ENCODE assay signal across 20 mouse cellular contexts in genomic region chr3:97730131-97730530, GRCm38 (mm10). TPM values are rescaled to one million over a fixed set of nuclear protein-coding genes. Genes with fewer than 3 reads are reported as not detected.
DNase-seq lines count a peak whose midpoint lies in the region; ATAC-seq and TF ChIP-seq lines count a peak whose summit lies in the region.
"Had no signal": no experiment of that assay in that cellular context is flagged by ENCODE, and none has a peak within 500 bp of the region (broad histone marks: within the 10 kb centered on the region; RNA-seq: fewer than 3 reads in every experiment).

No protein-coding gene starts in this region.

- DNase-seq in adrenal gland, adult (ENCODE audit: inconsistent age in 2 of 2, low spot score in 1 of 2) = peak; percentile 58 to 80
- DNase-seq in adrenal gland, postnatal 4 days (ENCODE audit: low spot score in 2 of 2) = no peak
- peak; percentile 14 to 35 for DNase-seq in heart, postnatal 14 days
- no peak for DNase-seq in heart, embryonic 10.5 days (ENCODE audit: low spot score)
- peak; percentile 24 for DNase-seq in adrenal gland, adult 8-10 months
- DNase-seq in gastrocnemius, postnatal 10 days = peak; percentile 62
- no peak for DNase-seq in right cerebral cortex, postnatal 14 days
- DNase-seq: cerebellum, adult 2 months; embryo, embryonic 11 days; lung, postnatal 14 days; right cerebral cortex, adult 18-20 months had no signal

- no peak overlapping the region for H3K4me2 ChIP-seq in intestine, postnatal 0 days (replicated peaks; ENCODE audit: low read depth)
- H3K4me2 ChIP-seq: heart, embryonic 15.5 days; kidney, embryonic 15.5 days; midbrain, embryonic 11.5 days had no signal

- ATAC-seq in intestine, postnatal 0 days = no peak
- ATAC-seq: hindbrain, embryonic 16.5 days had no signal

- no peaks in the 10 kb centered on the region for H3K27me3 ChIP-seq in heart, embryonic 10.5 days (ENCODE audit: insufficient read depth, poor library complexity, severe bottlenecking)
- H3K27me3 ChIP-seq in intestine, postnatal 0 days (replicated peaks; ENCODE audit: control insufficient read depth, insufficient read depth, low read length) = no peaks in the 10 kb centered on the region
- H3K27me3 ChIP-seq: heart, embryonic 15.5 days; kidney, embryonic 15.5 days had no signal

- 0 out of 2 replicates have a peak, but pooled peaks cover 4% of the 10 kb centered on the region for H3K4me1 ChIP-seq in heart, embryonic 10.5 days
- H3K4me1 ChIP-seq in intestine, postnatal 0 days (replicated peaks; ENCODE audit: control insufficient read depth, insufficient read depth, low read length) = no peaks in the 10 kb centered on the region
- H3K4me1 ChIP-seq: heart, embryonic 15.5 days; kidney, embryonic 15.5 days had no signal

- WGBS in heart, embryonic 10.5 days = 76% methylated on average over 3 of the region's 3 CpGs
- WGBS in intestine, postnatal 0 days = 73% methylated on average over 3 of the region's 3 CpGs

- TF ChIP-seq CTCF in intestine, postnatal 0 days (IDR thresholded peaks at IDR 0.05; ENCODE audit: low read depth) = no peak

- no peaks in the 10 kb centered on the region for H3K9me3 ChIP-seq in heart, embryonic 10.5 days
- H3K9me3 ChIP-seq in intestine, postnatal 0 days (ENCODE audit: control insufficient read depth) = no peaks in the 10 kb centered on the region
- H3K9me3 ChIP-seq: heart, embryonic 15.5 days; kidney, embryonic 15.5 days had no signal

- intact Hi-C loops in heart, postnatal 14 days (cut with DNase I) = no loop called here

- no peak overlapping the region for H3K27ac ChIP-seq in heart, embryonic 10.5 days
- H3K27ac ChIP-seq in intestine, postnatal 0 days (ENCODE audit: low read depth, low read length) = no peak overlapping the region
- H3K27ac ChIP-seq: heart, embryonic 15.5 days; kidney, embryonic 15.5 days; liver, embryonic 14.5 days had no signal

- H3K36me3 ChIP-seq in heart, embryonic 10.5 days = peaks cover 34% of the 10 kb centered on the region
- no peaks in the 10 kb centered on the region for H3K36me3 ChIP-seq in intestine, postnatal 0 days (ENCODE audit: control insufficient read depth, insufficient read depth)
- H3K36me3 ChIP-seq: kidney, embryonic 15.5 days had no signal

- H3K9ac ChIP-seq in intestine, postnatal 0 days (ENCODE audit: low read depth, low read length) = no peak overlapping the region
- H3K9ac ChIP-seq: heart, embryonic 15.5 days; kidney, embryonic 15.5 days; liver, embryonic 14.5 days had no signal

- no peak overlapping the region for H3K4me3 ChIP-seq in heart, embryonic 10.5 days
- H3K4me3 ChIP-seq in intestine, postnatal 0 days (ENCODE audit: low read depth, low read length) = no peak overlapping the region
- H3K4me3 ChIP-seq: erythroblast, embryonic 14.5 days; heart, embryonic 15.5 days; kidney, embryonic 15.5 days had no signal

RNA-seq across cellular contexts. Expression of gene Gm17651, which starts 55.6 kb away (rescaled TPM):
- not detected for total RNA-seq in adrenal gland, postnatal 4 days (2021)
- total RNA-seq in heart, postnatal 14 days (2021) = not detected
- polyA plus RNA-seq in heart, embryonic 10.5 days (2016; fragmentation: Nextera tagmentation; extraction: Ambion mirVana) = not detected in 2 replicates
- not detected for total RNA-seq in adrenal gland, adult 8-10 months (2022)
- not detected for total RNA-seq in gastrocnemius, postnatal 10 days (2021)
- not detected in 2 replicates for polyA plus RNA-seq in intestine, postnatal 0 days (2015; fragmentation: Nextera tagmentation; extraction: Ambion mirVana)
- total RNA-seq: layer of hippocampus, adult 8-10 months; left cerebral cortex, postnatal 36 days had no signal
- polyA plus RNA-seq: cerebellum, adult 2 months; erythroblast, embryonic 14.5 days; heart, embryonic 15.5 days; hindbrain, embryonic 16.5 days; kidney, embryonic 15.5 days; liver, embryonic 14.5 days; midbrain, embryonic 11.5 days had no signal

Comparison
In these comparisons a context has a peak if more than half of its experiments do, and no peak if none do; other contexts are left out.
1. DNase-seq: peak in adrenal gland, adult (2 of 2), heart, postnatal 14 days (2 of 2), adrenal gland, adult 8-10 months (single experiment) and gastrocnemius, postnatal 10 days (single experiment); none in adrenal gland, postnatal 4 days (0 of 2), heart, embryonic 10.5 days (single experiment) and right cerebral cortex, postnatal 14 days (single experiment).